Mouse (Mus musculus): Measurements from ENCODE around the gene Sigirr. TPM values are rescaled to one million over a fixed set of nuclear protein-coding genes. Genes with fewer than 3 reads are reported as not detected.

The Sigirr gene
- polyA plus RNA-seq, 1 experiment: 19.8 TPM

- TF ChIP-seq CTCF (IDR thresholded peaks at IDR 0.05; ENCODE audit: control insufficient read depth, insufficient read depth, low read length) (no peak), POLR2A (IDR thresholded peaks at IDR 0.05; ENCODE audit: borderline replicate concordance, control insufficient read depth, low read depth, low read length) (no peak)
- 71% methylated on average over 4 of the region's 4 CpGs for WGBS
- Histone ChIP-seq H3K4me3 (replicated peaks; ENCODE audit: control insufficient read depth, low read depth, low read length) (no peak overlapping the region), H3K4me1 (ENCODE audit: control insufficient read depth, insufficient read depth, low read length) (no peaks in the 10 kb centered on the region; the same call in 1 of the 2 replicates), H3K27ac (ENCODE audit: control insufficient read depth, insufficient read depth, low read depth, low read length, poor library complexity) (no peak overlapping the region)
Measured at GRCm38 (mm10) chr7:141141326-141141725, 41.0 kb upstream of the Sigirr start.

- Histone ChIP-seq H3K4me3 (replicated peaks; ENCODE audit: control insufficient read depth, low read depth, low read length) (peak overlapping the region; percentile 81), H3K4me1 (ENCODE audit: control insufficient read depth, insufficient read depth, low read length) (no peaks in the 10 kb centered on the region; the same call in 1 of the 2 replicates), H3K27ac (ENCODE audit: control insufficient read depth, insufficient read depth, low read depth, low read length, poor library complexity) (peak overlapping the region; percentile 89)
- WGBS: 56% methylated on average over 12 of the region's 12 CpGs
- TF ChIP-seq CTCF (IDR thresholded peaks at IDR 0.05; ENCODE audit: control insufficient read depth, insufficient read depth, low read length) (no peak), POLR2A (IDR thresholded peaks at IDR 0.05; ENCODE audit: borderline replicate concordance, control insufficient read depth, low read depth, low read length) (no peak)
Measured at GRCm38 (mm10) chr7:141131904-141132755, 31.8 kb upstream of the Sigirr start.

DNA sequence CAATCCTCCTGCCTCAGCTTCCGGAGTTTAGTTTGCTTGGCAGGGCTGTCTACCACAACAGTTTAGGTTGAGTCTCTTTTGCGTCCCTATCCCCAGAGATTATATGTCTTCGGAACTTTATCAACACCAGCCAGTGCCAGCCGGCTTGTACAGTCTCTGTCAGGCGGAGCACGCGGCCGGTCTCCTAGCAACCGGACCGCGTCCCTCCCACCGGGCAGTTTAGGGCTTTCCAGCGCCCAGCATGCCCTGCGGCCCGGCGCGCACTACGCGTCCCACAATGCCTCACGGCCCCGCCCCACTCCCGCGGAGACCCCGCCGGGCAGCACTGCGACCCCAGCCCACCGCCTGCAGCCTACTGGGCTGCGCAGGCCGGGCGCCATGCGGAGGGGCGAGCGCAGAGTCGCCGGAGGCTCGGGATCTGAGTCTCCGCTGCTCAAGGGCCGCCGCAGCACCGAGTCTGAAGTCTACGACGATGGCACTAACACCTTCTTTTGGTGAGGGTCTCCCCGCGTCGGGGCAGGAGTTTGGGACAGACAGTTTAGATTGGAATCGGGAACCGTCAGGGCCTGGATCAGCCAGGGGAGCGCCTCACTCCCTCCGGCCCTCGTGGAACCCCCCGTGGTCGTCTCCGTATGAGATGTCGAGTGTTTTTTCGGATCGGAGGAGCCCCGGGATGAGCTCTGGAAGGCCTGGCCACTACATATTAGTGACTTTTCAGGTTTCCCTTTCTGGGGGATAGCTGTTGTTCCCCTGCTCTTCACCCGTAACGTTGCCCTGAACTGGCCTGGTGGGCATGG, 30.9 kb upstream of the Sigirr start:
- TF ChIP-seq POLR2A (IDR thresholded peaks at IDR 0.05; ENCODE audit: borderline replicate concordance, control insufficient read depth, low read depth, low read length) (peak; percentile 41; the same call in 1 of the 2 replicates), CTCF (IDR thresholded peaks at IDR 0.05; ENCODE audit: control insufficient read depth, insufficient read depth, low read length) (no peak)
- Histone ChIP-seq H3K4me3 (replicated peaks; ENCODE audit: control insufficient read depth, low read depth, low read length) (peak overlapping the region; percentile 81), H3K4me1 (ENCODE audit: control insufficient read depth, insufficient read depth, low read length) (no peaks in the 10 kb centered on the region; the same call in 1 of the 2 replicates), H3K27ac (ENCODE audit: control insufficient read depth, insufficient read depth, low read depth, low read length, poor library complexity) (peak overlapping the region; percentile 68)
- under 1% methylated on average over 59 of the region's 59 CpGs for WGBS

- H3K27ac ChIP-seq (ENCODE audit: control insufficient read depth, insufficient read depth, low read depth, low read length, poor library complexity): peak overlapping the region; percentile 76
- no peak for TF ChIP-seq CTCF (IDR thresholded peaks at IDR 0.05; ENCODE audit: control insufficient read depth, insufficient read depth, low read length)
- peak; percentile 62; the same call in 1 of the 2 replicates for TF ChIP-seq POLR2A (IDR thresholded peaks at IDR 0.05; ENCODE audit: borderline replicate concordance, control insufficient read depth, low read depth, low read length)
- WGBS: 2% methylated on average over 15 of the region's 15 CpGs
- H3K4me1 ChIP-seq (ENCODE audit: control insufficient read depth, insufficient read depth, low read length): peaks cover 2% of the 10 kb centered on the region
- H3K4me3 ChIP-seq (replicated peaks; ENCODE audit: control insufficient read depth, low read depth, low read length): peak overlapping the region; percentile 90
Measured at GRCm38 (mm10) chr7:141123517-141123856, 23.1 kb upstream of the Sigirr start.

- H3K4me1 ChIP-seq (ENCODE audit: control insufficient read depth, insufficient read depth, low read length): peaks cover 2% of the 10 kb centered on the region
Measured at GRCm38 (mm10) chr7:141122689-141123516, 22.5 kb upstream of the Sigirr start.

GRCm38 (mm10) chr7:141122245-141122644, 21.9 kb upstream of the Sigirr start, which contains the start of gene Ptdss2:
Ptdss2 (plus strand) TSS chr7:141122382.
- Histone ChIP-seq H3K4me3 (replicated peaks; ENCODE audit: control insufficient read depth, low read depth, low read length) (peak within 1 kb of the TSS; percentile 90), H3K4me1 (ENCODE audit: control insufficient read depth, insufficient read depth, low read length) (peaks cover 2% of the 10 kb centered on the region), H3K27ac (ENCODE audit: control insufficient read depth, insufficient read depth, low read depth, low read length, poor library complexity) (peak within 1 kb of the TSS; percentile 76)
- TF ChIP-seq CTCF (IDR thresholded peaks at IDR 0.05; ENCODE audit: control insufficient read depth, insufficient read depth, low read length): no peak
- no peak for TF ChIP-seq POLR2A (IDR thresholded peaks at IDR 0.05; ENCODE audit: borderline replicate concordance, control insufficient read depth, low read depth, low read length)
- WGBS: 33% methylated on average over 14 of the region's 14 CpGs

More at GRCm38 (mm10) chr7:141122689-141123516, 22.5 kb upstream of the Sigirr start:
- Histone ChIP-seq H3K4me3 (replicated peaks; ENCODE audit: control insufficient read depth, low read depth, low read length) (peak overlapping the region; percentile 90), H3K27ac (ENCODE audit: control insufficient read depth, insufficient read depth, low read depth, low read length, poor library complexity) (peak overlapping the region; percentile 76)
- 2% methylated on average over 29 of the region's 29 CpGs for WGBS
- TF ChIP-seq CTCF (IDR thresholded peaks at IDR 0.05; ENCODE audit: control insufficient read depth, insufficient read depth, low read length) (no peak; the same call in 1 of the 2 replicates), POLR2A (IDR thresholded peaks at IDR 0.05; ENCODE audit: borderline replicate concordance, control insufficient read depth, low read depth, low read length) (no peak; the same call in 1 of the 2 replicates)

DNA sequence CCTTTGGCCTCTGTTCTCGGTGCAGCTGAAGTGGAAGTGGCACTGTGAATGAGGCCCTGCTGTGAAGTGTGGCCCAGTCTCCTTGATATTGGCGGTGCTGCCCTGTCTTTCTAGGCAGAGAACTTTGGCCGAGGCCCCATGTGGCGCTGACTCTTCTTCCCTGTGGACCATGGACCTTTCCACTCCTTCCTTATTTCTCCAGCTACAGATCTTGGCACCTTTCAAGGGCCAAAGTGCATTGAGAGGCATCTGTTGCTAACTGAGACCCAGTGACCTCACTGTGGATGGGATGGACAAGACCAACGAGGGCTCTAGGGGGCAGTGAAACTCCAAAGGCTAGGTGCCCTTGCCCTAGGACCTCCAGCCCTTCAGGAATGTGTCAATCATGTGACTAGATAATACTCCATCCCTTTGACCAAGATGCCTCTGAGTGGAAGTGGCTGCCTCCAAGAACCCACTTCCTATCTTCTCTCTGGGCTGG, 20.7 kb upstream of the Sigirr start:
- Histone ChIP-seq H3K4me3 (replicated peaks; ENCODE audit: control insufficient read depth, low read depth, low read length) (no peak overlapping the region), H3K27ac (ENCODE audit: control insufficient read depth, insufficient read depth, low read depth, low read length, poor library complexity) (no peak overlapping the region), H3K4me1 (ENCODE audit: control insufficient read depth, insufficient read depth, low read length) (peaks cover 2% of the 10 kb centered on the region)
- 0 out of 2 replicates have a peak, but pooled peaks have one; percentile 5 for TF ChIP-seq CTCF (IDR thresholded peaks at IDR 0.05; ENCODE audit: control insufficient read depth, insufficient read depth, low read length)
- no peak for TF ChIP-seq POLR2A (IDR thresholded peaks at IDR 0.05; ENCODE audit: borderline replicate concordance, control insufficient read depth, low read depth, low read length)
- WGBS: 70% methylated on average over 5 of the region's 5 CpGs
